Mouse (Mus musculus) T-helper 17 cell (primary cell): Measurements from ENCODE around the gene Rassf7.

Experiments
- in situ Hi-C, 2 experiments: fragments of 300-600 bp; cut with MboI, MseI; formaldehyde crosslinking; loops; 1 replicate in 1 of 2; 2 replicates in 1 of 2; pipeline ENCODE4 v1.15.1; 2025; ENCODE audit warnings: high pct_unique_total_duplicates in 2 of 2

Gene Rassf7

DNA sequence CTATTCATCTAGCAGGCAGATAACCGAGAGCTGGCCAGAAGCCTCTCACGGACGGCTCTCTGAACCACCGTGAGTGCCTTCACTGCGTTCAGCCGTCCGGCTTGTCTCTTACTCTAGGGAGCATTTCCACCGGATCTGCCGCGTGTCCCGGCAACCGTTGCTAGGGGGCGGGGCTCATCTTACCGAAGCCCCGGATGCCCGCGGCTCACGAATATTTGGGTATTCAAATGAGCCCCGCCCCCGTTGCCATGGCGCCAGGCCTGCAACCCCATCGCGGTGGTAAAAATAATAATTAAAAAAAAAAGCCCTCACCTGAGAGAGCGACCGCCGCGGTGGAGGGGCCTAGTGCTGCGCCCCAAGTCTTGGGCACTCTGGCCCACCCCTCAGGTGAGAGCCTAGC is 20.8 kb upstream of the Rassf7 start:
- in situ Hi-C loops, result no loop called here

GRCm38 (mm10) chr7:141195754-141196153 is 19.9 kb upstream of the Rassf7 start:
- in situ Hi-C loops, result no loop called here

GRCm38 (mm10) chr7:141196619-141197282 is 18.9 kb upstream of the Rassf7 start:
- in situ Hi-C loops, result no loop called here

DNA sequence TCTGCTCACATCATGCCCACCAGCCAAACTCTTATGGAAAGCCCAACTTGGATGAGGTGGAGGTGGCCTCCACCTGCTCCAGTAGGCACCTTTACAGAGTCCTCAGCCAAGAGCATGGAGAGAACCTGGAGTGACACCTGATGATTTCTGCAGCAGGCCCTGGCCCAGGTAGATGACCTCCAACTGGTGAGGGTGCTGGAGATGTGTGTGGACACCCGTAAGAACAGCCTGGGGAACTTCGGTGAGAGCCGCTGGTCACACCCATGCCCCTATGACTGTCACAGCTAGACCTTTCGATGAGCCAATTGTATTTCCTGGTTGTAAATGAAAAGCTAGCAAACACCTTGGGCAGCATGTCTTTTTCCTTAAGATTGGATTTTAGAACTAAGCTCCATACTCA is 17.5 kb upstream of the Rassf7 start:
- in situ Hi-C loops, result no loop called here

- in situ Hi-C loops, result no loop called here
These were observed 11.1 kb upstream of the Rassf7 start for GRCm38 (mm10) chr7:141204546-141204945.

DNA sequence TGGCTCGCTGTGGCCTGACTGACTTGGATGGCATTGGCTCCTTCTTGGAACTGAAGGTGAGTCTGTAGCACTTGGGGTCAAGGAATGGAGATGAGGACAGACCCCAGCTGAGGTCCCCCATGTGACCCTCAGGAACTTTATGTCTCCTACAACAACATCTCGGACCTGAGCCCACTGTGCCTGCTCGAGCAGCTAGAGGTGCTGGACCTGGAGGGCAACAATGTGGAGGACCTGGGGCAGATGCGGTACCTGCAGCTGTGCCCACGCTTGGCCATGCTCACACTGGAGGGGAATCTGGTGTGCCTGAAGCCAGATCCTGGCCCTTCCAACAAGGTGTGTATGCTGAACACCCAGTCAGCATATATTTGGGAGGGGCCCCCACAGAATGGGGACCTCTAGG is 10.2 kb upstream of the Rassf7 start:
- in situ Hi-C loops, result no loop called here

- in situ Hi-C loops, result no loop called here
These were observed 9.3 kb upstream of the Rassf7 start for GRCm38 (mm10) chr7:141206182-141206937.

DNA sequence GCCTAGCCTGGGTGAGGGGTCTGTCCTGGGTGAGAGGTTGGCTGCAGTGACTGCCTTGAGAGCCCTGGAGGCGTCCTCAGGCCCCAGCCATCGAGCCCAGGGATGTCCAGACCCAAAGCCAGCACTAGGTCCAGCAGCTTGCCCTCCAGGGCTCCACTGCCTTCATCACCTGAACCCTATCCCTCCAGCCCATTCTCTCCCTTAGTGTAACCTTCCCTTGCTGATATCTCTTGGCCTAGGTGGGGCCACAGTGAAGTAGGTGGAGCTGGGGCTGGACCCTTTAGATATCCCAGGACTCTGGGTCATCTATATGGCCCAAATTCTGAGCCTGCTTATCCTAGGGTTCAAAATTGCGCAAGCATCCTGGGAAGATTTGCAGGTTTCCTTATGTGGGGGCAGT is 6.1 kb upstream of the Rassf7 start:
- in situ Hi-C loops, result no loop called here

DNA sequence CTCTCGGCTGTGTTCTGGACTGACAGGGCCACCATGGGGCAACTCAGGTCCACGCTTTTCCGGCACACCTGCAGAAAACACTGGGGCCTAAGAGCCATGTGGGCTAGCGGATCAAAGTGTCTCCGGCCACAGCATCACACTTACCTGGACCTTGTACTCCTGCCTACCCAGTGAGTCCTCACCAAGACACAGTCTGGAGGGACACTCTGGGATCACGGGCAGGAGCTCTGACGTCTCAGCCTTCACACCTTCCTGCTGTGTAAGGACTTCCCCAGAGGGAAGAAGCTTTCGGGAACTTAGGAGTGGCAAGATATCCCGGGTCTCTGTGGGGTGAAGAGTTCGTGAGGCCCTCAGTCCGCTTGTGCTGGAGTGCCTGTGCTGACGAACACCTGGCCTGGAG is 5.5 kb upstream of the Rassf7 start:
- in situ Hi-C loops, result no loop called here

DNA sequence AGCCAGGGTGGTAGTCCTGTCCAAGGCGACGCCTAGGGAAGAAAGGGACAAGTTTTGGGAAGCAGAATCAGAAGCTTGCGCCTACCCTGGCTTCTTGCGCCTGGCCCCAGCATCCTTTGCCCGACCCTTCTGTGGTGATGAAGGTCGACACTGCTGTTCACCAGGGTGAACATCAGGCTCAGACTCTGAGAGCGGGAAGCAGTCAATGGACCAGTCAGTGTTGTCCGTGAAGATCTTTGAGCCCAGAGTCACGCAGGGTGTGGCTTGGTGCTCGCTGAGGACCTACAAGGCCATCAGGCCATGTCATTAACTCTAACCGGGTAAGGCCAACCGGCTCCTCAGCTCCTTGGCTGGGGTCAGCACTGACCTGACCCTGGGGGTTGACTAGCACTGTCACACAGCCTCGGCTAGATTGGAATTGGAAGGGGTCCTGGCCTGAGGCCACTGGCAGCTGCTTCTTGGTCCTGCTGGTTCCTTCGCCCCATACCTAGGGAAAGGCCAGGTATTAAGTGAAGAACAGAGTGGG is 5.0 kb upstream of the Rassf7 start:
- in situ Hi-C loops, result no loop called here

DNA sequence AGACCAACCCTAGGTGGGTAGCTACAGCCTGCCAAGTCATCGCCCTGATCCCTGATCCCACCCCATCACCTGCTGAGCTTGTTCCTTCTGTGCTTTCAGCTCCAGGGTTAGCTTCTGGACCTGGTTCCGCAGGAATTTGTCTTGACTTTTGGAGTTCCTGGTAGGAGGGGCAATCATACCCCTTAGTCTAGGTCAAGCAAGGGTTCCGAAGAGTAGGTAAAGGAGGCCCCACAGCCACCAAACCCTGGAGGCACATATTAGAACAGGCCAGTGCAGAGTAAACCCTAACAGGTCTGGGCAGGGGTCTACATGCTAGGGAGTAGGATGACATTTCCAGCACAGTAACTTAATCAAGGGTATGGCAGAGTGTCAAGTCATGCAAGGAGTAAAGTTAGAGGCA is 2.5 kb upstream of the Rassf7 start:
- in situ Hi-C loops, result no loop called here

DNA sequence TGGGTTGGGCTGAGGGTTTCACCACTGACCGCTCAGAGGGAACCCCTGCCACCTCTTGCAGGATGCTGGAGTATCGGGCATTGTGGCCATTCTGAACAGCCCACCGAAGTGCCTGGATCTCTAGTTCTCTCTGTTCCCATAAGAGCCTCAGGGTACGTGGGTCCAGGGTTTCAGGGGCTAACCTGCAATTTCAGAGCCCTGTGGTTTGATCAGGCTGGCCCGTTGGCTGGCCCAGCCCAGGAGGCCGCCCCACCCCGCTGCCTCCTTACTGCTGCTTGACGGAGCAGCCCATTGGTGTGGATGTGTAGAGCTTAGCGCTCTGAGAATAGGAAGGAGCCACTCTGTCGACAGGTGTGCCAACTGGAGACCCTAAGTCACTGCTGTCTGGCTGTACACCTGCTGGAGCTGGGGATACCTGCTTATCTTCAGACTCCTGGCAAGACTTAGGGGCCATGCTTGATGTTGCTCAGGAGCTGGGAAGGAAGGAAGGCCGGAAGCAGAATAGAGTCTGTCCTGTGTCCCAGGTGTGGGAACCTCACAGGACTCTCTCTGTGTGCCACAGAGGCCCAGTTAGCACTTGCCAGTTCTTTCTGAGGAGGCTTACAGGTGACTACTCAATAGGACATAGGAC is 1.9 kb upstream of the Rassf7 start, which contains the start of gene Lmntd2:
Gene Lmntd2 (minus strand): TSS at position 476 of the 631 bp plus-strand sequence.
- in situ Hi-C loops, result no loop called here

- in situ Hi-C loops, result no loop called here
These were observed 1.4 kb upstream of the Rassf7 start for GRCm38 (mm10) chr7:141214310-141214709.

- in situ Hi-C loops, result no loop called here
These were observed 447 bp downstream of the Rassf7 start for GRCm38 (mm10) chr7:141215880-141216733.

DNA sequence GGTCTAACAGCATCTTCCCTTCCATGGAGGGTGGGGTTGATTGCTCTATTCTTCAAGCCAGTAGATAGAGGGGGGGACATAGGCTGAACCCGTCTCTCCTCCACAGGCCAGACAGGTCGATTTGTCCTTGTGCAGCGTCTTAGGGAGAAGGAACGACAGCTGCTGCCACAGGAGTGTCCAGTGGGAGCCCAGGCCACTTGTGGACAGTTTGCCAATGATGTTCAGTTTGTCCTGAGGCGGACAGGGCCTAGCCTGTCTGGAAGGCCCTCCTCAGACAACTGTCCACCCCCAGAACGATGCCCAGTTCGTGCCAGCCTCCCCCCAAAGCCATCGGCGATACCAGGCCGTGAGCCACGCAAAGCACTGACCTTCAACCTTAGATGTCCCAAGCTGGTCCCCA is 1.2 kb downstream of the Rassf7 start:
- in situ Hi-C loops, result no loop called here

GRCm38 (mm10) chr7:141217343-141218013 is 1.8 kb downstream of the Rassf7 start:
- in situ Hi-C loops, result no loop called here

- in situ Hi-C loops, result no loop called here
These were observed 2.5 kb downstream of the Rassf7 start for GRCm38 (mm10) chr7:141218141-141218540.

DNA sequence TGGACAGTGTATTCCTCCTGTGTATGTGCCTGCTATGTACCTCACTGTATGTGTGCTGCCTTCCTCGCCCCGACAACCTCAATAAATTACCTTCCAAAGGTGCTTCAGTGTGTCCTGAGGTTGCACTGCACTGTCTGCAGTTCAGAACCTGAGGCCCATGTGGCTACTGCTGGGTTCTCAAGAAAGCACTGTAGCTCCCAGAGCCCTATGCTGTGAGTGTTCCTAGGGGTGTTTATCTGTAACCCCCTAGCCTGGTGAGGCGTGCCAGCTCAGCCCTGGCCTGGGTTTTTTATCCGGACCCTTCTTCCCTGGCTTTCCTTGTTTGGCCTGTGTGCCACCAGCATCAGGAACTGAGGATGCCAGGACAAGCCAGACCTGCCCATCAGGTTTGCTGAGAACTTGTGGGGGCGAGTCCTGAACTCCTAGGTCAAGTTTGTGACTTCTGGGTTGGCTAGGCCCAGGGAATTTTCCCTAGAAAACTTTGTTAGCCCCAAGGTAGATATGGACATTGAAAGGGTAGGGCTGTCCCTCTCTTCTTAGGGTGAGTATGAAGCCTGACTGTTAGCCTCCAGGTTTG is 3.0 kb downstream of the Rassf7 start:
- in situ Hi-C loops, result no loop called here

- in situ Hi-C loops, result no loop called here
These were observed 4.0 kb downstream of the Rassf7 start for GRCm38 (mm10) chr7:141219558-141220099.

DNA sequence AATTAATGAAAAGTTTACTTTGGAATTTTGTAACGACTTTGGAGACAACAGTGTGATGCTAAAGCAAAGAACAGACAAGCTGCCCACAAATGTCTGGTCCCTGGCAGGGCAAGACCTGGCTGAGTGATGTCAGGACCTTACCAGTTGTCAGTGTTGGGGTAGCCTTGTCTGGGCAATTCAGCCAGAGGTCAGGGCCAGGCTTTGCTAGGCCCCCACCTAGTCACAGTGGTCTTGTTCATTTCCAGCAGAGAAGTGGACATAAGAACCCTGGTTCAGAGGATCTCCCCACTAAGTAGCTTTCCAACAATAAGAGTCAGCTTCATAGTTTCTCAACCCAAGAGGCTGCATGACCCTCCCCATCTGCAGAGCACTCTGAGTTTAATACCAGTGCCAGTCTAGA is 4.7 kb downstream of the Rassf7 start:
- in situ Hi-C loops, result no loop called here
